Mouse (Mus musculus) ovary, postnatal 14 days (tissue): ENCODE data around the gene Usf3.
A peak's percentile ranks its signal among the peaks of the same experiment; 100 is the strongest.

Experiments used
- DNase-seq: peaks from one replicate; pipeline ENCODE4 v3.0.0; 2022; ENCODE audit warnings: low spot score

Gene Usf3

DNA sequence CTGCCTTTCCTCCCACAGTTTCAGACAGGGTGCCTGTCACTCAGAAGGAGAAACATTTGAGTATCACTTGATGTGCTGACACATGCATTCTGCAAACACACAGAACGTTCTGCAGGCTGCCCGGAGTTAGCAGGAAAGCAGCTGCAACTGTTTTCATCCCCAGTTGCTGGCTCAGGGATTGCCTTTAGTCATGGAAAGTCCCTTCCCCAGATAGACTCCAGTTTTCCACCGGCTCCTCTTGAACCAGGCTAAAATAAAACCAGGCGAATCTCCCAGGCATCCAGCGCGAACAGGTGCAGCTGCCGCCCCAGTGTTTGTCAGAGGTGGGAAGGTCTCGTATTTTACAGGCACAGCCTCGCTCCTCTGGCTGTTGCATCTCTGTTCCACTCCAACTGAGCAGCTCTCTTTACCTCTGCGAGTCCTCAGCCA is 65.8 kb downstream of the Usf3 start:
- DNase-seq: no peak

DNA sequence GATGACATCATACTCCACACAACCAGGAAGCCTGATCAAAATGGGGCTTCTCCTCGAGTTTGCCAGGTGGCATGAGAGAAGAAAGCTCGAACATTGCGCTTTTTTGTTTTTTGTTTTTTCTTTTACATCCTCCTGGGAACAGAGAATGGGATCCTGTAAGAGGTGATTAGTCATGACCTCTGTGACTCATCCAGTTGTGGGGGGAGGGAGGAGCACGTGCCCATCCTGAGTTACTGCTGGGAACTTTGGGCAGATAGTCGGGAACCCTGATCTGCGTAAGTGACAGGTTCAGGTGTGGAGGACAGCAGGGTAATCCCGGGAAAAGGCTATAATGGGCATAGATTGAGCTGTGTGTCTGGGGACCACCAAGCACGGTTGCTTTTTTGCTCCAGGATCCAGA is 67.4 kb downstream of the Usf3 start:
- no peak for DNase-seq

GRCm38 (mm10) chr16:44242633-44243032 is 69.6 kb downstream of the Usf3 start:
- DNase-seq: peak; percentile 72

DNA sequence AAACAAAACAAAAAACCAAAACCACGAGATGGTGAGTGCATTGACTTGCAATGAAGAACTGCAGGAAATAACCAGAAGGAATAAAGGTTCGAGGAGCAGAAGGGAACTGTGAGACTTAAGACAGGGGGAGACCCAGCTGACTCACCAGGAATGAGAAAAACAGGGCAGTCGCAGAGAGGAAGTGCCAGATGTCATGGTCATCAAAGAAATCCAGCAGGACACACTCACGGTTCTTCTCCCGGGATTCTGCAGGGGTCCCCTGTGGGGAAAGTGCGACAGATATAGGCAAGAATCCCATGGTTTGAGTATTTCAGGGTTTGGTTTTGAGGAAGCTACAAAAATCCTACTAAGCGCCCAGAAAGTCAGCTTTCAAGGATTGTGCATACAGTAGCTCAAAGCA is 70.3 kb downstream of the Usf3 start:
- DNase-seq: no peak

DNA sequence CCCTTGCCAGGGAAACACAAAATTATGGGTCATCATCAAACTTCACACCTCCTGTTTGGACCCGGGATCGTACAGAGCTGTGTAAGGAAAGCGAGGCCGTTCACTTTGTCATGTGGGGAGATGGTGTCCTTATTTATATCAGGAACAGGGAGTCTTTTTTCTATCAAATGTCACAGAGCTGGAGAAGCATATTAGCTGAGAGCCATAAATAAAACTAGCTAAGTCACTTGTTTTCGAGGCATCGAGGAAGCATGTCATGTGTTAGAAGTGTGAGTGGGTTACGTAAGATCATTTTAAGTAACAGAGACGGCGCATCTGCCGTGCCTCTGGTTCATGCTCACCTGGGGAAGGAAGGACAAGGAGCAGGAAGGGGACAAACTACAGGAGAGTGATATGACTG is 76.9 kb downstream of the Usf3 start:
- no peak for DNase-seq

- DNase-seq: no peak
These were observed 79.7 kb downstream of the Usf3 start for GRCm38 (mm10) chr16:44252735-44253134.

DNA sequence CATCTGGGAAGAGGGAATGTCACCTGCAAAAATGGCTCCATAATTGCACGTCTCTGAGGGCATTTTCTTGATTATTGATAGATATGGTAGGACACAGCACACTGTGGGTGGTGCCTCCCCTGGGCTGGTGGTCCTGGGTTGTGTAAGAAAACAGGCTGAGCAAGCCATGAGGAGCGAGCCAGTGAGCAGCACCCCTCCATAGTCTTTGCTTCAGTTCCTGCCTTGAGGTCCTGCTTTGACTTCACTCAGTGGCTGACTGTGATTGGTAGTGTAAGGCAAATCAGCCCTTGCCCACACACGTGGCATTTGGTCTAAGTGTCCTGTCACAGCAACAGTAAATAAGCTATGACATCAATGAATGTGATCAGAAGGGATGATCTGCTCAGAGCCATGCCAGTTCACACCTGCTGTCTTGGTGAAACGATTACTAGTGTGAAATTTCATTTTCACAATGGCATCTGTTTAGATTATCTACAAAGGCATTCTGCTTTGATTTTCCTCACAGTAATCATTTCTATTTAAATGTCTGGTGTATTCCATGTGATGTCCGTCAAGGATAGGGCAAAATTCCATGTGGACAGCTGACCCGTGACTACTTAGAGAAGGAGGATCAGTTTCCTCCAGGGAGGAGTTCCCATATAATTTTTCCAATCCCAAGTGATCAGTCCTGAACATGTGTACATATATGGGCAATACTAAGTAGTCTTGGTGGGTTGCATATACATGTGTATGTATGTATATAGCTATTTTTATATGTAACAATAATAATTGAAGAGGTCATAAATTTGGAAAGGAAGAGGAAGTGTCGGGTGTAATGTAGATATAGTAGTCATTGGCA is 81.0 kb downstream of the Usf3 start:
- no peak for DNase-seq

DNA sequence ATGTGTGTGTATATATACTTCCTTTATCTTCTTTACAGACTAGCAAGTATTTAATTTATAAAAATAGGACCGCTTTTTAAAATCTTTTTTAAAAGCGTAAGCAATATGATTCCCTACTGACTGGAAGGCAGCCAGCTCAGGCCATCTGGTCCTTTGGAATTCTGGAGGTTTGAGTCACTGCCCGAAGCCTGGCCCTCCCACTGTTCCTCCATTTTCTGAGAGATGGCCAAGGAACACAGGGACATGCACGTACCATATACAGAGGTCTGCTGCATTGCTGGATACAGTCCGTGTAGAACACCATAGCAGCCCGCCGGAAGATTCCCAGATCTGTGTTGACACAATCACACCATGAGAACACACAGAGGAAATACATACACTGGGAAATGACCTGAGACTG is 81.7 kb downstream of the Usf3 start:
- no peak for DNase-seq

DNA sequence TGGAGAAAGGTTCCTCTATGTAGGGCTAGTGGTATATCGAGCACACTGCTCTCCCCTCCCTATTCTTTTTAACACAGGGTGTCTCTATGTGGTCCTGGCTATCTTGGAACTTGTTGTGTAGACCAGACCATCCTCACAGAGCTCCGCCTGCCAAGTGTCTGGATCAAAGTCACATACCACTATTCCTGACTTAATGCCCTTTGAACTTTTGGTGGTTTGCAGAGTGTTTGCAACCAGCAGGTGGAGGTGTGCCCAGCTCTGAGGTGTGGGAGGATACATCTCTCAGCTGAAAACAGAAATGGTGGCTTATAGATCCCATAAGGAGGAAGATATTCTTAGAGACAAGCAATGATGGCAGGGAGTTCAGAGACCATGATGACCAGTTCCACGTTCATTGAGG is 84.4 kb downstream of the Usf3 start:
- DNase-seq: no peak

- DNase-seq: no peak
These were observed 91.9 kb downstream of the Usf3 start for GRCm38 (mm10) chr16:44264916-44265315.

DNA sequence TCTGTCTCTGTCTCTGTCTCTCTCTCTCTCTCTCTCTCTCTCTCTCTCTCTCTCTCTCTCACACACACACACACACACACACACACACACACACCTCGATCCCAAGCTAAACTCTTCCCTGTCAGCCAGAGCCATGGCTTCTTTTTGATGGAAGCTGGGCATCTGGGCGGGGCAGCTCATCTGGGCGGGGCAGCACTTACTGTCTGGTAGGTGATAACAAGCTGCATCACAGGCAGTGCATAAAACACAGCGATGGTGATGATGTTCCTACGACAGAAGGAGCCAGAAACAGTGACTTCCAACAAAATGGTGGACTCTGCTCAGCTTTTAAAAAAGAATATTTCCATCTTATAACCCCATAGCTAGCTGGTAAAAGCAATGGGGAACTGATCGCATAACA is 92.5 kb downstream of the Usf3 start:
- no peak for DNase-seq

GRCm38 (mm10) chr16:44268541-44269215 is 95.6 kb downstream of the Usf3 start:
- DNase-seq: no peak

DNA sequence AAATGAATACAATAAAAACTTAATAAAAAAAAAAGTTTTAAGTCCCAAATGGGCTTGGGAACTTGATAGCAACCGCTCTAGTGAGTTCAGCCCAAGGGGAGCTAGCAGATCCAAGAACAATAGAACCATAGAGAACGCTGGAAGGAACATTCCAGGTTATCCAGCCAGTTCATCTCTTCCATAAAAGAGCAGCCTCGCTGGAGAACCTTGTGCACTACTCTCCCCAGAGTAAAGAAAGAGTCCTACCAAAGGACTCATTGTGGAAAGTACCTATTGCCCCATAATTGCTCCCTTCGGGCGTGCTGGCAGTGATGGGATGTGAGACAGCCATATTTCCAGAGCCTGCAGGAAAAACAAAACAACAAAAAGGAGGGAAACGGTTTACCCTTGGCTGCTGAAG is 96.5 kb downstream of the Usf3 start:
- DNase-seq: no peak

DNA sequence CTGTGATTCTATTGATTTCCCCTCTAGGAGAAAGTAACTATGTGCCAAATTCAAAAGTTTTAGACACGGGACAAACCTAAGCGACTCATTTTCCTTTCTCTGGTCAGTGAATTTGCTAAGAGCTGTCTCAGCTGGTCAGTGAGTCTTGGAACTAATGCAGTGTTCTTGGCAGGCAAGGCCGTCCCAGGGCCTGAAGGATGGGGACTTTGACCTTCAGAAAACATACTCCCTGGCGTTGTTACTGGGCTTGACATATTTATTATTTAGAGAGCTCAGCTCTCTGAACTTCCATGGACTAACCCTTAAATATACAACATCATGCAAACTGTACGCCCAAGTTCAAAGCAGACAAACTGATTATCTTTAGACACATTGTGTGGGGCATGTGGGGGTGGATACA is 97.6 kb downstream of the Usf3 start:
- peak; percentile 9 for DNase-seq

GRCm38 (mm10) chr16:44271371-44272038 is 98.5 kb downstream of the Usf3 start:
- DNase-seq: peak; percentile 15
